Mouse (Mus musculus) mouse trophoblast stem cell (cell line): ENCODE data around the gene Gbp2b.

ENCODE experiments used
- in situ Hi-C, 2 experiments: fragments of 300-500 bp; cut with MseI, MboI; formaldehyde crosslinking; loops; 2 replicates in 1 of 2; 3 replicates in 1 of 2; pipeline ENCODE4 v1.15.1; 2025

Gbp2b gene

GRCm38 (mm10) chr3:142594547-142594946, at the start of gene Gbp2b:
Gbp2b (plus strand) TSS chr3:142594847.
- in situ Hi-C loops = no loop called here

- in situ Hi-C loops = no loop called here
These were observed 48.0 kb upstream of the Gbp2b start for GRCm38 (mm10) chr3:142546690-142547089.

GRCm38 (mm10) chr3:142550052-142550676, 44.5 kb upstream of the Gbp2b start:
- in situ Hi-C loops = no loop called here

- in situ Hi-C loops = no loop called here
These were observed 40.0 kb upstream of the Gbp2b start for GRCm38 (mm10) chr3:142554601-142555000.

- in situ Hi-C loops = loop anchor here in 1 of 2 experiments (5.0 kb wide), 1 partner anchor 63 kb away; the partner anchor contains the start of gene Gbp5
These were observed 39.0 kb upstream of the Gbp2b start for GRCm38 (mm10) chr3:142555623-142556022.

GRCm38 (mm10) chr3:142559632-142560228, 34.9 kb upstream of the Gbp2b start, which contains the start of gene Gbp3:
Gbp3 (plus strand) TSS chr3:142560026.
- in situ Hi-C loops = loop anchor here (5.0 to 10.0 kb wide), 2 partner anchors 65 to 67 kb away; partner anchors contain the start of gene Gbp5 (in 2 of the 2)

GRCm38 (mm10) chr3:142560296-142560948, 34.2 kb upstream of the Gbp2b start:
- in situ Hi-C loops = loop anchor here in 1 of 2 experiments (10.0 kb wide), 1 partner anchor 66 kb away; the partner anchor contains the start of gene Gbp5

GRCm38 (mm10) chr3:142561045-142561646, 33.5 kb upstream of the Gbp2b start:
- in situ Hi-C loops = loop anchor here in 1 of 2 experiments (10.0 kb wide), 1 partner anchor 66 kb away; the partner anchor contains the start of gene Gbp5

GRCm38 (mm10) chr3:142561666-142562065, 33.0 kb upstream of the Gbp2b start:
- in situ Hi-C loops = loop anchor here in 1 of 2 experiments (10.0 kb wide), 1 partner anchor 67 kb away; the partner anchor contains the start of gene Gbp5

GRCm38 (mm10) chr3:142567490-142567889, 27.2 kb upstream of the Gbp2b start:
- in situ Hi-C loops = loop anchor here in 1 of 2 experiments (10.0 kb wide), 1 partner anchor 73 kb away; the partner anchor contains the start of gene Gbp5

GRCm38 (mm10) chr3:142570738-142571137, 23.9 kb upstream of the Gbp2b start:
- in situ Hi-C loops = no loop called here

- in situ Hi-C loops = no loop called here
These were observed 17.5 kb upstream of the Gbp2b start for GRCm38 (mm10) chr3:142577108-142577507.

GRCm38 (mm10) chr3:142578342-142578741, 16.3 kb upstream of the Gbp2b start:
- in situ Hi-C loops = no loop called here

- in situ Hi-C loops = no loop called here
These were observed 11.6 kb upstream of the Gbp2b start for GRCm38 (mm10) chr3:142583067-142583466.

- in situ Hi-C loops = no loop called here
These were observed 7.3 kb upstream of the Gbp2b start for GRCm38 (mm10) chr3:142587386-142587785.

GRCm38 (mm10) chr3:142588888-142589287, 5.8 kb upstream of the Gbp2b start:
- in situ Hi-C loops = no loop called here

- in situ Hi-C loops = no loop called here
These were observed 4.1 kb upstream of the Gbp2b start for GRCm38 (mm10) chr3:142590431-142591067.

GRCm38 (mm10) chr3:142597923-142598322, 3.3 kb downstream of the Gbp2b start:
- in situ Hi-C loops = no loop called here

GRCm38 (mm10) chr3:142601675-142602074, 7.0 kb downstream of the Gbp2b start:
- in situ Hi-C loops = no loop called here

- in situ Hi-C loops = no loop called here
These were observed 24.0 kb downstream of the Gbp2b start for GRCm38 (mm10) chr3:142618658-142619057.

- in situ Hi-C loops = loop anchor here (5.0 kb wide), 1 partner anchor 127 kb away; the partner anchor contains the start of gene Gbp5 (in 2 of the 2)
These were observed 25.0 kb downstream of the Gbp2b start for GRCm38 (mm10) chr3:142619606-142620005.
